Mouse (Mus musculus) intestine, embryonic 16.5 days (tissue): ENCODE data around the gene Snx19. TPM values are rescaled to one million over a fixed set of nuclear protein-coding genes. Genes with fewer than 3 reads are reported as not detected.

Source experiments
- ATAC-seq: fragments of 200-750 bp; cut with Nextera tagmentation; 2 replicates; pipeline ENCODE4 v1.8.0; 2017; ENCODE audit warnings: moderate TSS enrichment, moderate library complexity
- H3K27ac ChIP-seq: fragments of 300-500 bp; sonication (generic); 2 replicates; pipeline ENCODE4 v1.5.1; 2014; ENCODE audit warnings: mild to moderate bottlenecking, low read length
- H3K27me3 ChIP-seq: fragments of 300-500 bp; sonication (generic); replicated peaks from 2 replicates; pipeline ENCODE4 v1.6.1; 2014; ENCODE audit warnings: low read length, control low read depth, mixed read lengths; ENCODE audit not compliant: control insufficient read depth, insufficient read depth
- H3K36me3 ChIP-seq: fragments of 300-500 bp; sonication (generic); 2 replicates; pipeline ENCODE4 v1.6.1; 2014; ENCODE audit warnings: low read length, control low read depth; ENCODE audit not compliant: control insufficient read depth, insufficient read depth
- H3K4me1 ChIP-seq: fragments of 300-500 bp; sonication (generic); 2 replicates; pipeline ENCODE4 v1.6.1; 2014; ENCODE audit warnings: low read length, control low read depth, mixed read lengths; ENCODE audit not compliant: control insufficient read depth, insufficient read depth
- H3K4me2 ChIP-seq: fragments of 300-500 bp; sonication (generic); 2 replicates; pipeline ENCODE4 v1.6.1; 2014; ENCODE audit warnings: low read depth, low read length, control low read depth
- H3K4me3 ChIP-seq: fragments of 300-500 bp; sonication (generic); 2 replicates; pipeline ENCODE4 v1.5.1; 2014; ENCODE audit warnings: mild to moderate bottlenecking, low read length
- H3K9ac ChIP-seq: fragments of 300-500 bp; sonication (generic); 2 replicates; pipeline ENCODE4 v1.6.1; 2014; ENCODE audit warnings: low read depth, low read length
- H3K9me3 ChIP-seq: fragments of 300-500 bp; sonication (generic); 2 replicates; pipeline ENCODE4 v1.6.1; 2016; ENCODE audit warnings: low read length, control low read depth; ENCODE audit not compliant: control insufficient read depth
- WGBS: fragments of 180-500 bp; shearing (Covaris S2); extraction: QIAGEN DNeasy Blood & Tissue Kit; methylation state at CpG from one replicate; pipeline ENCODE4 v1.1.7; 2014; 5-methylcytosine and 5-hydroxymethylcytosine counted together
- polyA plus RNA-seq: library from polyadenylated mRNA; unstranded; fragments of >200 nt; fragmentation: Nextera tagmentation; extraction: Ambion mirVana; gene quantifications from 2 replicates; pipeline ENCODE4 v1.2.1, GENCODE M21; 2015

The Snx19 gene
- polyA plus RNA-seq, 1 experiment from 2014 or later: 14.4 TPM

DNA sequence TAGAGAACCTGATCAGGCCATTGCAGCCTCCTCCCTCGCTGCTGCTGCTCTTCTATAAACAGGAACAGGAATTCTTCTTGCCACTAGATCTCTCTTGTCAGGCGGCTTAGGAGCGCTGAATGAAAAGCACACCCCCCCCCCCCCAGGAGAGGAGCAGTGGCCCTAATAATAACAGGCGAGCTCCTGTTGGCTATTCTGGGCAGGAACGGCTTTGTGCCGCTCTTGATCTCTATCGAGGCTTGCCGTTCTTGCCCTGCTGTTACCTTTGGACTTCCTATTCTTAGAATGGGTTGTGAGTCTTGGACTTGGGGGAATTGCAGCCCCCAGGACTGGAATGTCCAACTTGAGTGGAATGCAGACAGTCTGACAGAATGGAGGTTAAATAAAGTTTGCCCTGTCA is 33.6 kb downstream of the Snx19 start:
- H3K4me3 ChIP-seq: no peak overlapping the region
- 0 out of 2 replicates have a peak, but pooled peaks cover 4% of the 10 kb centered on the region for H3K36me3 ChIP-seq
- no peaks in the 10 kb centered on the region for H3K4me1 ChIP-seq
- no peak overlapping the region for H3K4me2 ChIP-seq
- H3K9me3 ChIP-seq: no peaks in the 10 kb centered on the region
- H3K9ac ChIP-seq: no peak overlapping the region
- H3K27ac ChIP-seq: no peak overlapping the region
- WGBS: 47% methylated on average over 8 of the region's 8 CpGs
- ATAC-seq: no peak
- H3K27me3 ChIP-seq: no peaks in the 10 kb centered on the region

DNA sequence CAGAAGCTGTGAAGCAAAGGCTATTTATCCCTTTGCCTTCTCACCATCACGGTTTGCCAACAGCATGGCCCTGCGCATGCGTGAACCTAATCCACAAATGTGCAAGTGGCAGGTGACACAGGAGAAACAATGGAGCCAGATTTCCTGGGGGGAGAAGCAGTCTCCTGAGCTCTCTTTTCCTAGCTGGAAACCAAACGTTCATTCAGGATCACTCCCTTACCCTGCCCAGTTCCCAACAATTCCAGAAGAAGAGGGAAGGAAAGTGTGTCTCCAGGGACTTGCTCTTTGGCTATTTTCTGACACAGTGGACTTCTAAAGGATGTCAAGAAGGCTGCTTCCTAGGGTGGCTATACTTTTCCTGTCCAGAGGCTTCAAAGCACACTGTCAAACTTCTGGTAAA is 37.8 kb downstream of the Snx19 start:
- Histone ChIP-seq H3K9ac (no peak overlapping the region), H3K4me3 (no peak overlapping the region), H3K27me3 (no peaks in the 10 kb centered on the region), H3K4me2 (no peak overlapping the region), H3K9me3 (no peaks in the 10 kb centered on the region), H3K36me3 (0 out of 2 replicates have a peak, but pooled peaks cover 7% of the 10 kb centered on the region), H3K4me1 (no peaks in the 10 kb centered on the region), H3K27ac (no peak overlapping the region)
- WGBS: 84% methylated on average over 4 of the region's 4 CpGs
- no peak for ATAC-seq

DNA sequence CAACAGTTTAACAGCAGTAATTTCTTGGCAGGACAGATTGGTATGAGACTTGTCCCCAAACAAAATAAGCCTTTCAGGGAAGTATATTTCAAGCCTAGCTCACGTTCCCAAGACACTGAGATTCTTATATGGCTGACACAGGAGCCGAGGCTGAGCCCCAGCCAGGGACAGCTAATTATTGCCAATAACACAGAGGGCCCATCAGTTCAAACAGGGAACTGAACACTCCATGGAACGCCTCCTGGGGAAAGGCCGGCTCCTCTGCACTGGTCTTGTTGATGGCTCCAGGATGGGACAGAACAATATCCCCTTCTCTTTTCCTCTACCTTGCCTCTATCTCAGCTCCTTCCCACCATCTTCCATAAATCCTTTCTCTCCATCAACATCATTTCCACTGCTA is 53.1 kb downstream of the Snx19 start:
- H3K4me1 ChIP-seq: no peaks in the 10 kb centered on the region
- no peak for ATAC-seq
- no peaks in the 10 kb centered on the region for H3K36me3 ChIP-seq
- 65% methylated on average over 4 of the region's 4 CpGs for WGBS
- no peaks in the 10 kb centered on the region; the same call in 1 of the 2 replicates for H3K27me3 ChIP-seq
- no peak overlapping the region for H3K27ac ChIP-seq
- no peak overlapping the region for H3K9ac ChIP-seq
- no peak overlapping the region for H3K4me3 ChIP-seq
- H3K9me3 ChIP-seq: no peaks in the 10 kb centered on the region
- H3K4me2 ChIP-seq: no peak overlapping the region

DNA sequence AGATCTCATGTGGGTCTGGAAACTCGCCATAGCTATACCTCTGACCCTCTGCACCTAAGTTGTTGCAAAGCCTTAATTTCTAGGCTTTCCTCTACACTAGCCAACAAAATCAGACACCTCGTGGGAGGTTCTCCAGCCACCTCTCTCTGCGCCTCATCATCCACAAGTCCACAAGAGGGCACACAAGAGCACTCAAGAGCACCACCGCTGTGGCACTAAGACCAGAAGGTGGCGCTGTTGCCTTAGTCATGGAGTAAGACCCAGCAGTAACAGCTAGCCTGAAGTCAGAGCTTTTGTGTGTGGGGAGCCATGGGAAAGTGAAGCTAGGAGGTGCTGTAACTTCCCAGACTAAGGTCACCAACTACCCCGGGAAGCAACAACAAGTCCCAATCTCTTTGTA is 53.6 kb downstream of the Snx19 start:
- H3K4me3 ChIP-seq: no peak overlapping the region
- H3K9ac ChIP-seq: no peak overlapping the region
- no peak overlapping the region for H3K4me2 ChIP-seq
- H3K27ac ChIP-seq: no peak overlapping the region
- no peaks in the 10 kb centered on the region for H3K36me3 ChIP-seq
- WGBS: 3% methylated on average over 6 of the region's 6 CpGs
- H3K4me1 ChIP-seq: no peaks in the 10 kb centered on the region
- no peaks in the 10 kb centered on the region for H3K9me3 ChIP-seq
- H3K27me3 ChIP-seq: no peaks in the 10 kb centered on the region; the same call in 1 of the 2 replicates
- peak; percentile 88 for ATAC-seq

DNA sequence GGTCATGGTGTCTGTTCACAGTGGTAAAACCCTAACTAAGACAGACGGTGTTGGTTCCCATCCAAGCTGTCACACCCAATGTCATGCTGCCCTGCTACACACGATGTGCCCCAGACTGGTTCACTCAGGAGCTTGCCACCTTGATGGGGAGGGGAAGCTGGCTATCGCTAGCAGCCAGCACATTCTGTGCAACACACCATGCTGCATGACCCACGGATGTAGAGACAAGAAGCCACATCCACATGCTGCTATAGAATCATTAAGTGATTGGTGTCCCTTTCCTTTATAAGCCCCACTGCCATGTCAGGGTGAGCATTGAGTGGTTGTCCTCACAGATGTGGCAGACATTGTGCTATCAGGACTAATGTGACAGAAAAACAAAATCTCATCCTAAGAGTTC is 55.2 kb downstream of the Snx19 start:
- Histone ChIP-seq H3K27ac (no peak overlapping the region), H3K4me1 (no peaks in the 10 kb centered on the region), H3K9ac (no peak overlapping the region), H3K36me3 (no peaks in the 10 kb centered on the region), H3K27me3 (no peaks in the 10 kb centered on the region; the same call in 1 of the 2 replicates), H3K9me3 (no peaks in the 10 kb centered on the region), H3K4me3 (no peak overlapping the region), H3K4me2 (no peak overlapping the region)
- ATAC-seq: no peak
- WGBS: 92% methylated on average over 4 of the region's 4 CpGs

DNA sequence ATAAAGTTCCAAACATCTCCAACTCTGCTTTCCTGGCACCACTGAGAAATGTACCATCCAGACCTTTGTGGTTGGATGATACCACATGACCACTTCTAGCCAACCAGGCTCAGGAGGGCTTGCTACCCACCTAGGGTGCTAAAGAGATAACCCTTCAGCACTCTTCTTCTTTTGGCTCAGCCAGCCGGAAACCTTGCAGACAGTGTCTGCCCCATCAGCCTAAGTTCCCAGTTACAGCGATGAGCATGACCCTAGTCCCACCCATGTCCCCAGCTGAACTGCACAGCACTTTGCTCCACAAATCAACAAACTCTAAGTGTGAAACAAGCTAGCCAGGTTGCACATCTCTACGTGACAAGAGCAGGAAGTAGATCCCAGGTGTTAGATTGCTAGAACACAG is 57.3 kb downstream of the Snx19 start:
- 87% methylated on average over 3 of the region's 3 CpGs for WGBS
- no peak overlapping the region for H3K4me3 ChIP-seq
- H3K27me3 ChIP-seq: no peaks in the 10 kb centered on the region; the same call in 1 of the 2 replicates
- no peaks in the 10 kb centered on the region for H3K4me1 ChIP-seq
- no peak overlapping the region for H3K4me2 ChIP-seq
- H3K27ac ChIP-seq: no peak overlapping the region
- H3K36me3 ChIP-seq: no peaks in the 10 kb centered on the region
- no peak overlapping the region for H3K9ac ChIP-seq
- no peaks in the 10 kb centered on the region for H3K9me3 ChIP-seq
- no peak for ATAC-seq

DNA sequence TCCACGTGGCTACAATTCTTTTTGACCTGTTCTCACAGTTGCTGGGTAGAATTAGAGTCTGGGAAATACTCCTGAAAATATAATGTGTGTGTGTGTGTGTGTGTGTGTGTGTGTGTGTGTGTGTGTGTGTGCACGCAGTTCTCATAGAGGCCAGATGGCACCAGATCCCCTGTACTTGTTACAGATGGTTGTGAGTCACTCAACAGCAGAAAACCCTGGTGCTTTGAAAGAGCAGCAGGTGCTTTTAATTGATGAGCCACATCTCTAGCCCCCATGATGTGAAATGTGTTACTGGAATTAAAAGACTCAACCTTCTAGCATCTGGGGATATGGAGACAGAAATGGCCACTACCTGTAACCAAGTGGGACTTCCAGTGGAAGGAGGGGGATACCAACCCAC is 58.3 kb downstream of the Snx19 start:
- Histone ChIP-seq H3K9ac (no peak overlapping the region), H3K27ac (no peak overlapping the region), H3K4me1 (no peaks in the 10 kb centered on the region), H3K9me3 (no peaks in the 10 kb centered on the region), H3K36me3 (no peaks in the 10 kb centered on the region), H3K4me3 (no peak overlapping the region), H3K4me2 (no peak overlapping the region), H3K27me3 (no peaks in the 10 kb centered on the region; the same call in 1 of the 2 replicates)
- 87% methylated on average over 2 of the region's 2 CpGs for WGBS
- no peak for ATAC-seq

DNA sequence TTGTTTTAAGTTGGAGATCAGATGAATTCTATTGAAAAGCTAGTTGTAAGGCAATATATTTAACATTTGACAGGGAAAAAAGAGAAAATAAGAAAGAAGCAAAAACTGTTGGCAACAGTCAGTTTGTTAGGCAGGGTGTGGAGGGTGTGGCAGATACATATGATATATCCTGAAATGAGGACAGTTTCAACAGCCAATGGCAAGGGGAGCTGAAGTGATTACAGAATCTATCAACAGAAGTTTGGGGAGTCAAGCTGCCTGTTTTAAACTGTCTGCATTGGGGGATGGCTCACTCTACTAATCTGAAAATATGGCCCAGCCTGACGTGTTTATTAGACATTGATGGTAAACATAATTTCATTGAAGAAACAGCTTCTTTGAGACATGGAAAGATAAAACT is 61.5 kb downstream of the Snx19 start:
- no peak for ATAC-seq
- no peaks in the 10 kb centered on the region for H3K4me1 ChIP-seq
- no peak overlapping the region for H3K4me2 ChIP-seq
- H3K36me3 ChIP-seq: no peaks in the 10 kb centered on the region
- WGBS: 81% methylated on average over 1 of the region's 1 CpGs
- H3K27ac ChIP-seq: no peak overlapping the region
- no peaks in the 10 kb centered on the region for H3K27me3 ChIP-seq
- no peaks in the 10 kb centered on the region for H3K9me3 ChIP-seq
- H3K4me3 ChIP-seq: no peak overlapping the region
- no peak overlapping the region for H3K9ac ChIP-seq

DNA sequence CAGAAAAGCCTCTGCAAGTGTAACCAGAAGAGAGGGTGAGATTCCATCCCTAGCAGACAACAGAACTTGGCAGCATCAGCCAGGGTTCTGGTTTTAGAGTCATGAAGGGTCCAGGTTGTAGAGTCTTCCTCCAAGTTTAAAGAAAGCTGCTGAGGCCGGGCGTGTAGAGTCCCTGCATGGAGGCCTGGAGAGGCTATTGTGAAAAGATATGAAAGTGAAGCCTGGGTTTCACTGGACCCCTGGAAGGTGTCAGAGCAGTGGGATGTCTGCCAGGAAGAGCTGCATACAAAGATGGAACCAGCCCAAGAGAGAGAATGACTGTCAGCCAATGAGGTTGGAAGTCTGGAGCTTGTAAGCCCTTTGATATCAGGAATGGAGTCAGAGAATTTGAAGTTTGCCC is 67.5 kb downstream of the Snx19 start:
- H3K9ac ChIP-seq: no peak overlapping the region
- H3K4me3 ChIP-seq: no peak overlapping the region
- H3K4me2 ChIP-seq: no peak overlapping the region
- no peaks in the 10 kb centered on the region for H3K27me3 ChIP-seq
- no peaks in the 10 kb centered on the region for H3K4me1 ChIP-seq
- H3K9me3 ChIP-seq: no peaks in the 10 kb centered on the region
- H3K36me3 ChIP-seq: no peaks in the 10 kb centered on the region
- WGBS: 83% methylated on average over 2 of the region's 2 CpGs
- no peak overlapping the region for H3K27ac ChIP-seq
- no peak for ATAC-seq

DNA sequence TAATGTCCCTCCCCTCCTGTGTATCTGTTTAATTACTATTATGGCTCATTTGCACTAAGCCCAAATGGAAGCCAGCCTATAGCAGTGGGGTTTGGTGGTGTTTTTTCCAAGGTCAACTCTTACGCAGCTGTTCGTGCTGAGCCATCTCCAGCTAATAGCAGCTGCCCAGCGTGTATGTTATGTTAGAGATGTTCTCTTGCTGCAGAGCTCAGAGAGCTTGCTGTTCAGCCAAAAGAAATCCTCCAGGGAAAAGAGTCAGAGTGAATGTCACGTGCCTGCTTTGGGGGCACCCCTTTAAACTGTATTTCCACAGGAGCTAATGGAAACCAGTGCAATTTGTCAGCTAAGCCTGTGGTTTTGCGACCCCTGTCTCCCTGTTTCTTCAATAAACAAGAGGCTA is 82.1 kb downstream of the Snx19 start:
- Histone ChIP-seq H3K4me1 (no peaks in the 10 kb centered on the region), H3K4me3 (no peak overlapping the region), H3K27ac (no peak overlapping the region), H3K27me3 (no peaks in the 10 kb centered on the region), H3K4me2 (no peak overlapping the region), H3K36me3 (no peaks in the 10 kb centered on the region), H3K9me3 (no peaks in the 10 kb centered on the region), H3K9ac (no peak overlapping the region)
- WGBS: 75% methylated on average over 5 of the region's 5 CpGs
- no peak for ATAC-seq
